Mouse (Mus musculus) heart, embryonic 11.5 days (tissue): ENCODE data around the gene Gm8369. TPM values are rescaled to one million over a fixed set of nuclear protein-coding genes. Genes with fewer than 3 reads are reported as not detected.
"Not testable (repeated sequence)": the region's sequence is repeated elsewhere in the genome, so short reads cannot be mapped to it uniquely, and the experiment has no call there.

Source experiments
- ATAC-seq: fragments of 200-750 bp; cut with Nextera tagmentation; replicated peaks from 2 replicates; pipeline ENCODE4 v1.8.0; 2017; ENCODE audit warnings: moderate library complexity; ENCODE audit not compliant: insufficient number of reproducible peaks, low FRiP score, low TSS enrichment
- H3K27ac ChIP-seq: fragments of 300-500 bp; sonication (generic); 2 replicates; pipeline ENCODE4 v1.5.1; 2014; ENCODE audit warnings: mild to moderate bottlenecking, low read depth, low read length
- H3K27me3 ChIP-seq: fragments of 300-500 bp; sonication (generic); 2 replicates; pipeline ENCODE4 v1.6.1; 2014; ENCODE audit warnings: mild to moderate bottlenecking, low read length, mixed read lengths; ENCODE audit not compliant: control insufficient read depth, insufficient read depth
- H3K36me3 ChIP-seq: fragments of 300-500 bp; sonication (generic); 2 replicates; pipeline ENCODE4 v1.6.1; 2014; ENCODE audit warnings: mild to moderate bottlenecking, low read length, moderate library complexity, mixed read lengths; ENCODE audit not compliant: control insufficient read depth, insufficient read depth
- H3K4me1 ChIP-seq: fragments of 300-500 bp; sonication (generic); 2 replicates; pipeline ENCODE4 v1.6.1; 2014; ENCODE audit warnings: low read length; ENCODE audit not compliant: control insufficient read depth, insufficient read depth
- H3K4me2 ChIP-seq: fragments of 300-500 bp; sonication (generic); 2 replicates; pipeline ENCODE4 v1.6.1; 2014; ENCODE audit warnings: mild to moderate bottlenecking, moderate library complexity
- H3K4me3 ChIP-seq: fragments of 300-500 bp; sonication (generic); 2 replicates; pipeline ENCODE4 v1.5.1; 2014; ENCODE audit warnings: low read depth, low read length
- H3K9ac ChIP-seq: fragments of 300-500 bp; sonication (generic); 2 replicates; pipeline ENCODE4 v1.6.1; 2014; ENCODE audit warnings: mild to moderate bottlenecking, low read depth, low read length, moderate library complexity
- H3K9me3 ChIP-seq: fragments of 300-500 bp; sonication (generic); replicated peaks from 2 replicates; pipeline ENCODE4 v1.6.1; 2016; ENCODE audit warnings: low read length; ENCODE audit not compliant: control insufficient read depth
- WGBS: fragments of 180-500 bp; shearing (Covaris S2); extraction: QIAGEN DNeasy Blood & Tissue Kit; methylation state at CpG from one replicate; pipeline ENCODE4 v1.1.7; 2014; ENCODE audit not compliant: insufficient replicate concordance; 5-methylcytosine and 5-hydroxymethylcytosine counted together
- polyA plus RNA-seq: library from polyadenylated mRNA; unstranded; fragments of >200 nt; fragmentation: Nextera tagmentation; extraction: Ambion mirVana; gene quantifications from 2 replicates; pipeline ENCODE4 v1.2.1, GENCODE M21; 2014

Gm8369 gene
- polyA plus RNA-seq = not detected in 2 replicates

DNA sequence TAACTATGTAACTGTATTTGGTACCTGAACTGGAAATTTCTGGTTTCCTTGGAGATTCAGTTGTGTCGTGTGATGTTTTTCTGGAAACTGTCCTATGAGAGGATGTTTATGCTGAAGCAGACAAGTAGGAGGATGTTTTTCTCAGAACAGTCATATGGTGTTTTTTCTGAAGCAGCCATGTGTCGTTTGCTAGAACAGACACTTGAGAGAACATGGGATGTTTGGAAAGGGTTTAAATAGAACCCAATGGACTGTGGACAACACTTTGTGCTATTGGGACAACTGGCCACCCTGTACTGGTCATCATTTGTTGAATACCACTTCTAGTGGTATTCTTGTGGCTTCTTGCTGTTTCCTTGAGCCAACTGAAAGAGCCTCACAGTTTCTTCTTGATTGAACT lies at the start of gene Gm8369:
Gm8369 (plus strand) TSS at position 193 of the 400 bp plus-strand sequence.
- WGBS = 59% methylated on average over 2 of the region's 2 CpGs
- Histone ChIP-seq H3K4me1 (no peaks in the 10 kb centered on the region), H3K27ac (no peak within 1 kb of the TSS), H3K9me3 (no peaks in the 10 kb centered on the region), H3K36me3 (no peaks in the 10 kb centered on the region), H3K9ac (no peak within 1 kb of the TSS), H3K4me3 (no peak within 1 kb of the TSS), H3K27me3 (no peaks in the 10 kb centered on the region), H3K4me2 (no peak within 1 kb of the TSS)
- no peak for ATAC-seq

DNA sequence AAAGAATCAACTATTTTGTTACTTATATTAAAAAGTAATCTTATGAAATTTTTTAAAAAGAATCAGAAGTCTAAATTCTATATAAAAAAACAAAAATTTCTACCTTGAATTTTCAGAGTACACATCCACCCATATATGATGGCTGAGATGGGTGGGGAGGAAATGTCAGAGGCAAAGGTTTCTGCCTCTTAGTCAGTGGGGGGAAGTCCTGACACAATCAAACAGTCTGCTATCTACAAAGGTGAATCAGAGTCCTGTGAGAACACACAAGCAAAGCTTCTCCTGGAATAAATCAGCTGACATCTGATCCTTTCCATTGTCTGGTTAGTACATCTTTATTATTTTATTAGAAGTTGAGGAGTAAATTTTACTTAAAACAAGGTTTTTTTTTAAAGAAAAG lies 42.4 kb upstream of the Gm8369 start, which contains the start of gene Ms4a4b:
Ms4a4b (plus strand) TSS at position 216 of the 400 bp plus-strand sequence.
- H3K4me1 ChIP-seq = no peaks in the 10 kb centered on the region
- H3K4me3 ChIP-seq = no peak within 1 kb of the TSS
- ATAC-seq = no peak
- no peak within 1 kb of the TSS for H3K27ac ChIP-seq
- no peaks in the 10 kb centered on the region for H3K36me3 ChIP-seq
- no peak within 1 kb of the TSS for H3K4me2 ChIP-seq
- H3K9me3 ChIP-seq = no peaks in the 10 kb centered on the region
- no peaks in the 10 kb centered on the region for H3K27me3 ChIP-seq
- no peak within 1 kb of the TSS for H3K9ac ChIP-seq

DNA sequence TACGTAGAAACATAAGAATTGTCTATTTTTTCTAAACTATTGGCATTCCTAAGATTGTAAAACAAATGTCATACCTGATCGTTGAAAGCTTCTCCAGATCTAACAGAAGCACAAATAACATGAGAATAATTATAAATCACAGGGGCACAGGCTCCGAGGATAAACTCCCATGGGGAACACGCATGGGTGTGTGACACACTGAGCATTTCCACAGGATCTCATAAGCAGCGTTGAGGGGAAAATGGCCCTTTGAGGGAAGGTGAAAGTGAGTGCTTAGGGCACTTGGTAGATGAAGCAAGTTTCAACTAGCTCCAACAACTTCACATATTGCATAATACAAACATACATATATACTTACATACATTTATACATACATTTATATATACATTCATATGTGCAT lies 41.8 kb upstream of the Gm8369 start:
- 78% methylated on average over 5 of the region's 5 CpGs for WGBS
- no peak for ATAC-seq

DNA sequence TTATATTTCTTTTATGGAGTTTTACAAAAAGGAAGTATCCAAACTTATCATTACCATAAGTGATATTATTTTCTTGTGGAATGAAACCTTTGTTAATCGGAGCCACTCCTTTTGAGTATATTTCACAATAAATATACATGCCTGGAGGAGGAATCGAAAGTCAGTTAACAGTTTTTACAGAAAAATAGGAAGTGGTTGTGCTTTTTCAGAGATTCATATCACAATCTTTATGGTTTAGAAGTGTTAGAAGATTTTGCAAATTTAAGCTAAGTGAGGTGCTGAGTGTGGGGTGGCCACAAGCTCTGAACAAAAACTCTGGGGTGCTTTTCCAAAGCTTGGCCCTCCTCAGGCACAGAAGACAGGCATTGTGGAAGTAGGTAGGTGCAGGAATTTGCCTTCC lies 38.5 kb upstream of the Gm8369 start:
- ATAC-seq = no peak
- no peak overlapping the region for H3K4me3 ChIP-seq
- no peaks in the 10 kb centered on the region for H3K27me3 ChIP-seq
- no peak overlapping the region for H3K4me2 ChIP-seq
- H3K9me3 ChIP-seq = no peaks in the 10 kb centered on the region
- no peaks in the 10 kb centered on the region for H3K36me3 ChIP-seq
- no peak overlapping the region for H3K9ac ChIP-seq
- H3K27ac ChIP-seq = no peak overlapping the region
- 81% methylated on average over 2 of the region's 2 CpGs for WGBS
- no peaks in the 10 kb centered on the region for H3K4me1 ChIP-seq

More for the DNA sequence above, 41.8 kb upstream of the Gm8369 start:
- no peaks in the 10 kb centered on the region for H3K36me3 ChIP-seq
- H3K4me3 ChIP-seq = no peak overlapping the region
- no peak overlapping the region for H3K4me2 ChIP-seq
- H3K9me3 ChIP-seq = no peaks in the 10 kb centered on the region
- no peaks in the 10 kb centered on the region for H3K27me3 ChIP-seq
- H3K4me1 ChIP-seq = no peaks in the 10 kb centered on the region
- no peak overlapping the region for H3K27ac ChIP-seq
- no peak overlapping the region for H3K9ac ChIP-seq

DNA sequence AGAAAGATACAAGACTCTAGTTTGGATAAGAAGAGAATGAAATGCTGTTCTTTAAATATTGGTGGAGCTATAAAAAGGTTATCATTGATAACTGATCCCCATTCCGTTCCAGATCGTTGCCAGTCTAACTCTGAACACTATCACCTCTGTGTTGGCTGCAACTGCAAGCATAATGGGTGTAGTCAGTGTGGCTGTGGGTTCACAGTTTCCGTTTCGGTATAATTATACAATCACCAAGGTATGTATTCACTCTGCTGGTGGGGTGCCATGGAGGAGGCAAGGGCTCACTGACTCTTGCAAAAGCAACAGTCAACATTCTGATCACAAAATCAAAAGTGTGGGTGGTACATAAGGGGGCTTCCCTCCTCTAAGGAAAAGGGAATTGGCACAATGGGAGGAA lies 26.7 kb upstream of the Gm8369 start:
- not testable (repeated sequence) for H3K27me3 ChIP-seq, H3K27ac ChIP-seq, H3K4me1 ChIP-seq, ATAC-seq, H3K9me3 ChIP-seq, H3K4me3 ChIP-seq, H3K9ac ChIP-seq, H3K36me3 ChIP-seq, H3K4me2 ChIP-seq
- 81% methylated on average over 3 of the region's 4 CpGs for WGBS

DNA sequence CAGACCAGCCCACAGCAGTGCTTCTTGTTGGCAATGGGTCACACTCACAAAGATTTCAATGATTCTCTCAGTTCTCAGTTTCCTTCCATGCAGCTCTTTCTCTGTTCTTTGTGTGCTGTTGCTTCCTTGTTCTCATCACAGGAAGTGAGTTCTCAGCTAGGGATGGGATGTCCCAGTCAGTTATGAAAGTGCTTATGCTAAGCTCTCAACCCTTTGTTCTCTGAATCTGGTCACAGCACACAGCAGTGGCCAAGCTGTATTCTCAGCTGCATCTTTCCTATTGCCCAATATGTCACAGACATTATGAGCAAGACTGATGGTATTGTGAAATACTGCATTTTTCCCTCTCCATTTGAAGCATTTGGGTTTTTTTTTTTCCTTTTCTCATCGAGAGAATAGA lies 20.9 kb upstream of the Gm8369 start:
- not testable (repeated sequence) for H3K27ac ChIP-seq, H3K4me3 ChIP-seq, H3K9ac ChIP-seq, H3K4me2 ChIP-seq, H3K9me3 ChIP-seq, ATAC-seq, H3K27me3 ChIP-seq, H3K4me1 ChIP-seq, H3K36me3 ChIP-seq
- WGBS = 40% methylated on average over 1 of the region's 1 CpGs

DNA sequence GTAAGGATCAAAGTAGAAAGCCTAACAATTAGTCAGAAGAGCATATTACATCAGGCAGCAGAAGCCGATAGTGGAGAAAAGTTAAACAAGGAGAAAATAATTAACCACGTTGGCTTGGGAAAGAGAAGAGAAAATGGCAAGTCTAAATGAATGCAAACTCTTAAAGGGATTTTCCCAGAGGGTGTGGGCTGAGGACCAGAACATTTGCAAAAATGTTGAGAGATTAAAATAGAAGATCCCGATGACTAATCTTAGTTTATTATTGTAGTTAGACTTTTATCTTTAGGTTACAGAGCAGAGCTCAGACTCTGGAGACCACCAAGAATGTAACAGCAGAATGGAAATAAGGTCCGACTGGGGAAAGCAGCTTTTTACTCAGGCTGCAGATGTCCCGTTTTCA lies 19.3 kb upstream of the Gm8369 start:
- Histone ChIP-seq H3K4me2 (no peak overlapping the region), H3K9me3 (no peaks in the 10 kb centered on the region), H3K4me3 (no peak overlapping the region), H3K36me3 (no peaks in the 10 kb centered on the region), H3K27me3 (no peaks in the 10 kb centered on the region), H3K9ac (no peak overlapping the region), H3K4me1 (no peaks in the 10 kb centered on the region), H3K27ac (no peak overlapping the region)
- ATAC-seq = no peak
- WGBS = 59% methylated on average over 5 of the region's 5 CpGs

DNA sequence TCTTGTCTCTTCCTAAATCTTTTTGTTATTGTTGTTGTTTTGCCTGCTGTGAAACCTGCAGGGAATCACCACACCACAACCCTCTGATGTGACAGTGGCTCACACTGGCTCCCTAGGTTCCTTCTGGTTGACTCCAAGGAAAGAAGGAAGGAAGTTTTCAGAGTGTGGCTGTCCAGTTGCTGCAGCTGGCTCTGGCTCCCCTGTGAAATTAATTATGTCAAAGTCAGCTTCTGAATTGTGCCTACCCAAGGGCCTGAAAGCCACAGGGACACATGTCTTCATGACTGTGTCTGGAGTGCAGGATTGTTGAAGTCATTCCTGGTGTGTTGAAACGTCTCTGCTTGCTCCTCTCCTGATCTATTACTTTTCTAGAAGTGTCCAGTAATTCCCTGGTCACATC lies 17.4 kb upstream of the Gm8369 start:
- ATAC-seq, H3K4me1 ChIP-seq, H3K9me3 ChIP-seq, H3K27ac ChIP-seq, H3K4me2 ChIP-seq, H3K27me3 ChIP-seq, H3K9ac ChIP-seq, H3K4me3 ChIP-seq, H3K36me3 ChIP-seq: not testable (repeated sequence)
- WGBS = 58% methylated on average over 1 of the region's 1 CpGs

DNA sequence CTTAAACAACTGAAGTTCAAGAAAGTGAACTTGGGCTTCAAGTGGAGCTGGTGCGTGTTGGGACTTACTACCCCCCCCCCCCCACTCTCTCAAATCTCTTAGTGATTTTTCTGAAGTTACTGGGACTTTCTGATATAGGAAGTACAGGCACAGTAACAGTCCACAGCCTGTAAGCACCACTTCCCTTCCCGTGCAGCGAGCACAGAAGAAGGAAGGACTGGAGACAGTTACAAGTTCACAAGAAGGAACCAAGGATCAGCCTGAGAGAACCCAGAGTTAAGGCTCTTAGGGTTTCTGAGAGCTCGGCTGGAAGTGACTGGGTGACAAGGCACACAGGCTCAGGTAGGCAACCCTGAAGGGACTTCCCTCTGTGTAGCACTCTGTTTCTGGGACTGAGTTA lies 16.5 kb upstream of the Gm8369 start, which contains the start of gene Ms4a6c:
Ms4a6c (plus strand) TSS at position 152 of the 400 bp plus-strand sequence.
- H3K36me3 ChIP-seq, H3K9me3 ChIP-seq, H3K4me3 ChIP-seq, H3K9ac ChIP-seq, H3K27ac ChIP-seq, ATAC-seq, H3K4me1 ChIP-seq, H3K4me2 ChIP-seq, H3K27me3 ChIP-seq: not testable (repeated sequence)
- 74% methylated on average over 4 of the region's 4 CpGs for WGBS
